Mouse (Mus musculus): Measurements from ENCODE around the gene Hnrnpl.

DNA sequence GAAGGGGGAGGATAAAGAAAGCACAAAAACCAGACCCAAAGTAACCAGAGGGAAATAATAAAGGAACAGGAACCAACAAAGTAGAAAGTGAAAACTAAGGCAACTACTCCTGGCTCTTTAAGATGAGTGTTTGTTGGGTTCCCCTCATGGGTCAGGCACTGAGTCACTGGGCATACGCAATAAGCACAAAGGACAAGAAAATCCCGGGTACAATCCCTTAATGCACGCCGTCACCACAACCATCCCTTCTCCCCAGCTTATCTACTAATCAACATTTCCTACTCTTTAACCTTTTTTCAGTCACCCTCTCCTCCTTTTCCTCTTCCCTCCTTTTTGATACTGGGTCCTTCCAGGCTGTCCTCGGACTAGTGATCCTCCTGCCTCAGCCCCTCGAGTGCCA is 43.1 kb upstream of the Hnrnpl start:
- TF ChIP-seq CTCF (IDR thresholded peaks at IDR 0.05; ENCODE audit: low read depth, low read length) = no peak
- TF ChIP-seq POLR2A (IDR thresholded peaks at IDR 0.05; ENCODE audit: extremely low read depth, insufficient read depth, low read length) = no peak
